Mouse (Mus musculus) cerebellum, adult 2 months (tissue): Measurements from ENCODE around the gene Nbl1.

Experiments
- CTCF ChIP-seq: fragments of 200-500 bp; IDR thresholded peaks from 2 replicates; pipeline ENCODE4 v1.5.1; 2011; ENCODE audit warnings: low read depth, mild to moderate bottlenecking, control low read depth, low read length, moderate library complexity, borderline replicate concordance; ENCODE audit not compliant: insufficient read depth
- POLR2A ChIP-seq: fragments of 200-500 bp; IDR thresholded peaks from 2 replicates; pipeline ENCODE4 v1.6.1; 2011; ENCODE audit warnings: low read length, control low read depth, borderline replicate concordance; ENCODE audit not compliant: insufficient read depth

- TF ChIP-seq CTCF (no peak), POLR2A (no peak)
Measured at GRCm38 (mm10) chr4:139091478-139092355, 1.1 kb downstream of the Nbl1 start.
